Mouse (Mus musculus) forebrain, embryonic 13.5 days (tissue): ENCODE data around the gene Tspan9. TPM values are rescaled to one million over a fixed set of nuclear protein-coding genes. Genes with fewer than 3 reads are reported as not detected.

Source experiments
- ATAC-seq: fragments of 200-750 bp; cut with Nextera tagmentation; 2 replicates; pipeline ENCODE4 v1.8.0; 2017
- H3K27ac ChIP-seq: fragments of 300-500 bp; sonication (generic); 2 replicates; pipeline ENCODE4 v1.5.1; 2015; ENCODE audit warnings: inconsistent platforms, mild to moderate bottlenecking, moderate library complexity
- H3K27me3 ChIP-seq: fragments of 300-500 bp; sonication (generic); 2 replicates; pipeline ENCODE4 v1.6.1; 2015; ENCODE audit warnings: mild to moderate bottlenecking, inconsistent platforms
- H3K36me3 ChIP-seq: fragments of 300-500 bp; sonication (generic); 2 replicates; pipeline ENCODE4 v1.6.1; 2015; ENCODE audit warnings: mild to moderate bottlenecking, inconsistent platforms; ENCODE audit not compliant: poor library complexity, severe bottlenecking
- H3K4me1 ChIP-seq: fragments of 300-500 bp; sonication (generic); 2 replicates; pipeline ENCODE4 v1.6.1; 2015; ENCODE audit warnings: inconsistent platforms
- H3K4me2 ChIP-seq: fragments of 300-500 bp; sonication (generic); 2 replicates; pipeline ENCODE4 v1.6.1; 2015; ENCODE audit warnings: inconsistent platforms, mild to moderate bottlenecking, moderate library complexity
- H3K4me3 ChIP-seq: fragments of 300-500 bp; sonication (generic); 2 replicates; pipeline ENCODE4 v1.5.1; 2015; ENCODE audit warnings: mild to moderate bottlenecking, inconsistent platforms
- H3K9ac ChIP-seq: fragments of 300-500 bp; sonication (generic); 2 replicates; pipeline ENCODE4 v1.6.1; 2015; ENCODE audit warnings: mild to moderate bottlenecking, inconsistent platforms
- H3K9me3 ChIP-seq: fragments of 300-500 bp; sonication (generic); replicated peaks from 2 replicates; pipeline ENCODE4 v1.6.1; 2016; ENCODE audit warnings: inconsistent platforms
- WGBS: fragments of 180-500 bp; shearing (Covaris S2); methylation state at CpG from one replicate; pipeline ENCODE4 v1.1.7; 2015; 5-methylcytosine and 5-hydroxymethylcytosine counted together
- polyA plus RNA-seq: library from polyadenylated mRNA; unstranded; fragments of >200 nt; fragmentation: Nextera tagmentation; extraction: Ambion mirVana; gene quantifications from 2 replicates; pipeline ENCODE4 v1.2.1, GENCODE M21; 2015

Gene Tspan9
- polyA plus RNA-seq, 1 experiment from 2014 or later = 20.6 TPM

DNA sequence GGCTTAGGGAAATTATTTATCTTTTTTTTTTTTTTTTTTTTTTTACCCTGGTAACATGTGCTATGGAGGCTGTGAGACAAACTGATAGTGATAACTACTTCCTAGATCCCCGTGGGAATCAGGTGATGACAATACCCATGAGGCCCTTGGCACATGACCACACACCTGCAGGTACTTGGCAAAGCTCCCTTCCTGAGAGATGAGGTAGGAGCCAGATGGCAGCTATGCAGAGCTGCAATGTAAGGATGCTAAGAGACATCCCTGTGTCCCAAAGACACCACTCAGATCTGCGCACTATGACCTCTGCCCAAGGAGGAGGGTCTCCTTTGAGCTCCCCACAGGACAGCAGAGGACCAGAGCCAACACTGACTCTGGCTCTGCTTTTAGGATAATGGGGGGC, 144.3 kb downstream of the Tspan9 start:
- Histone ChIP-seq H3K36me3 (no peaks in the 10 kb centered on the region), H3K4me2 (no peak overlapping the region), H3K9me3 (no peaks in the 10 kb centered on the region)

DNA sequence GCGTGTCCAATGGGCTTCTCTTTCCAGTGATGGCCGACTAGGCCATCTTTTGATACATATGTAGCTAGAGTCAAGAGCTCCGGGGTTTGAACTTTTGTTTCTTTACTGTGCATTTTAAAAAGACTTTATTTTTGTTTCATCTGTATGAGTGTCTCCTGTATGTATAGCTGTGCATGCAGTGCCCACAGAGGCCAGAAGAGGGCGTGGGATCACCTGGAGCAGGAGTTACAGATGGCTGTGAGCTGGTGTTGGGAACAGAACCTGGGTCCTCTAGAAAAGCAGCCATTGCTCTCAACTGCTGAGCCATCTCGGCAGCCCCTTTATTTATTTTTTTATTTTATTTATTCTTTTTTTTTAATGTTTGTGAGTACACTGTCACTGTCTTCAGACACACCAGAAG, 146.5 kb downstream of the Tspan9 start:
- ATAC-seq = no peak
- Histone ChIP-seq H3K9me3 (no peaks in the 10 kb centered on the region), H3K4me3 (no peak overlapping the region), H3K27me3 (no peaks in the 10 kb centered on the region), H3K4me1 (peaks cover 8% of the 10 kb centered on the region; the same call in 1 of the 2 replicates), H3K36me3 (no peaks in the 10 kb centered on the region), H3K4me2 (no peak overlapping the region), H3K27ac (no peak overlapping the region), H3K9ac (no peak overlapping the region)
- 82% methylated on average over 5 of the region's 5 CpGs for WGBS

More for the DNA sequence above, 144.3 kb downstream of the Tspan9 start:
- Histone ChIP-seq H3K27me3 (no peaks in the 10 kb centered on the region), H3K4me3 (no peak overlapping the region), H3K27ac (no peak overlapping the region), H3K9ac (no peak overlapping the region), H3K4me1 (peaks cover 12% of the 10 kb centered on the region; the same call in 1 of the 2 replicates)
- WGBS = 82% methylated on average over 2 of the region's 2 CpGs
- no peak for ATAC-seq

DNA sequence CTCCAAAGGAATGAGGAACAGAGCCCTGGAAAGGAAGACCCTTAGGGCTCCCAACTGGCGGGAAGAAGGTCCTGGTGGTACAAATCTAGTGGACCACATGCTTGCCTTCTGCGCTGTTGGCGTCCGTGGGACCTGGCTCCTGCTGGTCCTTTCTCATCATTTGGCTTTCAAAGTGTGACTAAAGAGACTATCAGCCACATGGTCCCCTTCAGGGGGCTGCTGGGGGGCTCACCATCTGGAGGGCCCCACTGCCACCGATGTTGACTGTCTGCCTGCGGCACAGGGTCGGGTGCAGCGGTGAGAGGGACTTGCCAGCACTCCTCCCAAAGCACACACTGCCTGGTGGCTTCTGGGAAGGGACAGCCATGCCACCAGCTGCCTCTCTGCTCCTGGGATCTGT, 150.4 kb downstream of the Tspan9 start:
- H3K27ac ChIP-seq = no peak overlapping the region
- WGBS = 90% methylated on average over 8 of the region's 8 CpGs
- H3K4me1 ChIP-seq = peaks cover 14% of the 10 kb centered on the region
- no peak overlapping the region for H3K4me3 ChIP-seq
- no peaks in the 10 kb centered on the region for H3K36me3 ChIP-seq
- H3K9me3 ChIP-seq = no peaks in the 10 kb centered on the region
- no peak overlapping the region for H3K4me2 ChIP-seq
- no peak for ATAC-seq
- no peak overlapping the region for H3K9ac ChIP-seq
- H3K27me3 ChIP-seq = no peaks in the 10 kb centered on the region

DNA sequence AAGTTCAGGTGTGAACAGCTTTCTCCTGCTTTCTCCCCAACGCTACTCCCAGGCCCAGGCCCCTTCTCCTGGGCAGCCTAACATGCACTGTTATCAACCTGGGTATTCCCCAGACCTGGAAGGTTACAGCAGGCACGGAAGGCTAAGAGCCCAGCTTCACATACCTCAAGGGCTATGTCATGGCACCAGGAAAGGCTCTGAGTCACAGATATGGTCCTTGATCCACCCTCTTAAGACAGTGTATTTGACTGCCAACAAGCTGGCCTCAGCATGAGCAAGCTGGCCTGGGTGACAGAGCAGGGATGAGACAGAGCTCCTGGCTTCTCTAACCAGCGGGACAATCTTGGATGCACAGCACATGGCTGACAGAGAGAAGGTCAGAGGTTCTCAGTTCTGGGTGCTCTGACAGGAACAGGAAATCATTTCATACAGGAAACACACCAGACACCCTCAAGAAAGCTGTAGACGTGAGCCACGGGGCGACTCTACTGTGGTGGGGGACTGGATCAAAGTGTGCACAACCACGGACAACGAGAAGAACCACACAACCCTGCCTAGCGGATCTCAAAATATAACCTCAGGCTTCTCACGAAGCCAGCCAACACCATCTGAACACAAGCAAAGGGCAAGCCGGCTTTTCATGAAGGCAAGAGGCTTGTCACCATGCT, 151.8 kb downstream of the Tspan9 start:
- no peaks in the 10 kb centered on the region for H3K27me3 ChIP-seq

DNA sequence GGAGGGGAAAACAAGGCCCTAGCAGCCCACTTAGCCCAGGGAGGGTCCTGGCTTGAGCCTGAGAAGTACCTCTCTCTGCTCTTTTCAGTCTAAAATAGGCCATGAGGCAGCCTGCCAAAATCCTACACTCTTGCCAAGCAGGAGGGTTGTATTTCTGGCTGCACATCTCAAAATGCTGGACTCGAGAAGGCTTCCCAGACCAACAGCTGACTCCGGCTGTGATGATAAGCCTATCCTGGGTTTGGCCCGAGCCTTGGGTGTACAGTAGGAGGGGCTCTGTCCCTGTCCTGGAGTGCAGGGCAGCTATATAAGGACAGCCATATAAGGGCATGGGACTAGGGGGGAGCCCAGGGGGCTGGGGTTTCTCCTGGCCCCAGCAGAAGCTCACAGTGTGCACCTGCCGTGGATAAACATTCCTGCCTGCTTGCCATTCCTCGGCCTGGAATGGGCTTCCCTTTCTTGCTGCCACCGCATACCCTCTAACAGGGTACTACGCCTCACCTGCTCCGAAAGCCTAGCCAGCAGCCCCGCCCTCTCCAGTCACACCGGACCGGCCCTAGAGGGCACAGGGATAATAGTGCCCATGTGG, 153.7 kb downstream of the Tspan9 start:
- WGBS = 68% methylated on average over 11 of the region's 11 CpGs
- Histone ChIP-seq H3K4me3 (no peak overlapping the region), H3K4me1 (peaks cover 14% of the 10 kb centered on the region), H3K27me3 (no peaks in the 10 kb centered on the region), H3K27ac (0 out of 2 replicates have a peak overlapping the region, but pooled peaks have one; percentile 25), H3K36me3 (no peaks in the 10 kb centered on the region), H3K9ac (no peak overlapping the region), H3K4me2 (no peak overlapping the region), H3K9me3 (no peaks in the 10 kb centered on the region)
- peak; percentile 23; the same call in 1 of the 2 replicates for ATAC-seq

More for the DNA sequence above, 151.8 kb downstream of the Tspan9 start:
- Histone ChIP-seq H3K36me3 (no peaks in the 10 kb centered on the region), H3K4me3 (no peak overlapping the region), H3K4me2 (no peak overlapping the region), H3K9me3 (no peaks in the 10 kb centered on the region), H3K4me1 (peaks cover 14% of the 10 kb centered on the region), H3K9ac (no peak overlapping the region), H3K27ac (no peak overlapping the region)
- WGBS = 92% methylated on average over 11 of the region's 11 CpGs
- ATAC-seq = no peak

DNA sequence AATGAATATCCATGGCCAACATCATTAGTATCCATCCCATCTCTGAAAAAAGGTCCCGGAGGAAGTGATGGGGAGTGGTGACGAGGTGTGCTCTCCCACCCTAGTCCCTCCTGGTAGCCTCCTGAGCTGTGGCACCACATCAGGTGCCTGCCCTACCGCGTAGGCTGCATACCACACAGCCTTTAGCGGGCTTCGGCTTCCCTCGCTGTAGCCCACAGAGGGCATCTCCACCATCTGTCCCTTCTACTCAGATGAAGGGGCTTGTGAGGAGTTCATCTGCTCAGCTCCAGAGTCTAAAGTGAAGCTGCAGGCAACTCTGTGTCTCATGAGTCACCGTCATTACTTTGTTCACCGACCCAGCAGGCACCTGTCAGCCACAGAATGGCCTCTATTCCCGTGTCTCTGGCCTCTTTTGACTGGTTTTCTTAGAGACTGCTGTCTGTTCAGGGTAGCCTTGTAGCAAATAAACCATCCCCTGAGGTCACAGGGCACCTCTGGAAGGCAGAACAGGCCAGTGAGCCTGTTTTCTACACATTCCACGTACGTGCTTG, 154.4 kb downstream of the Tspan9 start:
- H3K4me3 ChIP-seq = no peak overlapping the region
- no peak overlapping the region for H3K27ac ChIP-seq
- H3K4me2 ChIP-seq = no peak overlapping the region
- H3K9me3 ChIP-seq = no peaks in the 10 kb centered on the region
- 79% methylated on average over 12 of the region's 12 CpGs for WGBS
- 0 out of 2 replicates have a peak, but pooled peaks have one; percentile 1 for ATAC-seq
- H3K9ac ChIP-seq = no peak overlapping the region
- peaks cover 14% of the 10 kb centered on the region for H3K4me1 ChIP-seq
- no peaks in the 10 kb centered on the region for H3K27me3 ChIP-seq
- no peaks in the 10 kb centered on the region for H3K36me3 ChIP-seq

DNA sequence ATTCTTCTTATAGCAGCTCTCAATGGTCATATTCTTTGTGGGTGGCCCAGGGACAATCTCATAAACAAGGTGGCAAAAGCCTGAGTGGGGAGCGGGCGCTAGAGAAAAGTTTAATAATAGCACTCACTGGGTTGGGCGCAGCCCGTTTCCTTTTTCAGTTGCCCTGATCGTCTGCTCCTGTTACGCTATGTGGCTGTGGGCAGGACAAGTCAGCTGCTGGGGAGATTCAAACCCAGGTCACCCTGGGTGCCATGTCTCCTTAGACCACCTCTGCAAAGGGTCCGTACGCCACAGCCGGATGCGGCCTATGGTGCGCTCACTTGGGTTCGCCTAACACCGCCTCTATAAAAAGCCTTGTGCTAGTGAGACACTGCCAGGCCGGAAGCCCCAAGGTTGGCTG, 156.0 kb downstream of the Tspan9 start:
- no peak for ATAC-seq
- Histone ChIP-seq H3K4me3 (no peak overlapping the region), H3K4me1 (peaks cover 14% of the 10 kb centered on the region), H3K36me3 (no peaks in the 10 kb centered on the region), H3K9ac (no peak overlapping the region), H3K4me2 (no peak overlapping the region), H3K27ac (no peak overlapping the region), H3K9me3 (no peaks in the 10 kb centered on the region), H3K27me3 (no peaks in the 10 kb centered on the region)
- 93% methylated on average over 14 of the region's 14 CpGs for WGBS

DNA sequence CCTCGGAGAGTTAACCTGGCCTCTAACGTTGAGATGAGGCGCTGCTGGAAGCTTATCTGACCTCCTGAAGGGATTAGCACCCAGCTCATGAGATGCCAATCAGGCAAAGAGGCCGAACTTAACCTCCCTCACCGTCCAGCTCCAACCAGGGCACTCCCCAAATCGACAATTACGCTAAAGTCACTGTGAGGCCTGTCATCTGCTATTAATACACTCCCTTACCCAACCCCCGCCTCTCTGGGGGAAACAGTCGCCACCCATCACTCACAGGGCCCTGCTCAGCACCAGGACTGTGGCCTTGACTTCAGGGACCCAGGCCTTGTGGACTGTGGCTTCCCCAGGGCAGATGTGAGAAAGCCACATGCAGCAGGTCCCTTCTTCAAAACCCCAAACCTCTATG, 157.0 kb downstream of the Tspan9 start:
- H3K9me3 ChIP-seq = no peaks in the 10 kb centered on the region
- H3K4me2 ChIP-seq = no peak overlapping the region
- WGBS = 69% methylated on average over 9 of the region's 9 CpGs

DNA sequence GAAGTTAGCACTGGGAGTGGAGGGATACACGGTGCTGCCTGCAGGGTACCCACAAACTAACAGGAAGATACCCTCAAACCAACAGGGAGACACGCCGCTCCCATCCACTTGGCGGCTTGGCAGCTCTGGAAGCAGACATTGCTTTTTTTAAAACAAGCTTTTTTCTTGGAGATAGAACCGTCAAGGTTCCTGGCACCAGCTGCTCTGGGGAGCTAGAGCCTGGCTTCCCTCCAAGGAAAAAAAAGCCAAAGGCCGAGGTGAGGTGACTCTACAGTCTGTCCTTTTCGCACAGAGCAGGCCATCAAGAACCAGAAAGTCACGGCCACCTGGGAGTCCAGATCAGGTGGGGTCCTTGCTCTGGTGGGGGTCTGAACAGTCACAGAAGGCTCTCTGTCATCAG, 162.2 kb downstream of the Tspan9 start:
- Histone ChIP-seq H3K4me1 (peaks cover 12% of the 10 kb centered on the region), H3K9me3 (no peaks in the 10 kb centered on the region), H3K27me3 (no peaks in the 10 kb centered on the region), H3K9ac (no peak overlapping the region), H3K4me2 (no peak overlapping the region), H3K36me3 (no peaks in the 10 kb centered on the region), H3K27ac (no peak overlapping the region), H3K4me3 (no peak overlapping the region)
- 69% methylated on average over 8 of the region's 8 CpGs for WGBS
- no peak for ATAC-seq

More for the DNA sequence above, 157.0 kb downstream of the Tspan9 start:
- Histone ChIP-seq H3K27me3 (no peaks in the 10 kb centered on the region), H3K9ac (no peak overlapping the region), H3K4me3 (no peak overlapping the region), H3K27ac (no peak overlapping the region), H3K36me3 (no peaks in the 10 kb centered on the region), H3K4me1 (peaks cover 15% of the 10 kb centered on the region)
- ATAC-seq = no peak

DNA sequence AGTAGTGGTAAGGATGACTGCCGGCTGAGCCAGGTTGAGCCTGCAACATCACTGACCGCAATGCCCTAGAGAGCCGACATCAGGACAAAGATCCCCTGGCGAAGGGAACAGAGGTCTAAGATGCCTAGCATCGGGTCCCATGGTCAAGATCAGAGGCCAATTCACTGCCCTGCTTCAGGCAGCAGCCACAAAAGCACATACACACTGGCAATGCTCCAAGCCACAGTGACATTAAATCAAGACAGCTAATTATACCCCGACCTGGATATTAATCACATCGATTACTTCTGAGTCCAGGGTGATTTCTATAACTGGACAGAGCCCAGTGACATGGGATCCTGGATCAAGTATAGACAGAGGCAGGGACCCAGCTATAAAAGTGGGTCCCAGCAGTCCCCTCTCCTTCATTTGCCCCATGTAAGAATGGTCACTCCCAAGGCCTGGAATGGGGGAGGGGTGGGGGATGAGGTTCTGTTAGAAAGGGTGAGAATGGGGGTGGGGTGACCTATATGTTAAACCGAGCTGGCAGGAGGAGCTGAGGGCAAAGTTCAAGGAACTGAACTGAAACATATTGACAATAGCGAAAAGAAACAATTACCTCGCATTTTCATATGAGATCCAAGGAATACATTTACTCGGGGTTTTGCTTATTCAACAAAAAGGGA, 162.9 kb downstream of the Tspan9 start:
- 68% methylated on average over 11 of the region's 11 CpGs for WGBS

DNA sequence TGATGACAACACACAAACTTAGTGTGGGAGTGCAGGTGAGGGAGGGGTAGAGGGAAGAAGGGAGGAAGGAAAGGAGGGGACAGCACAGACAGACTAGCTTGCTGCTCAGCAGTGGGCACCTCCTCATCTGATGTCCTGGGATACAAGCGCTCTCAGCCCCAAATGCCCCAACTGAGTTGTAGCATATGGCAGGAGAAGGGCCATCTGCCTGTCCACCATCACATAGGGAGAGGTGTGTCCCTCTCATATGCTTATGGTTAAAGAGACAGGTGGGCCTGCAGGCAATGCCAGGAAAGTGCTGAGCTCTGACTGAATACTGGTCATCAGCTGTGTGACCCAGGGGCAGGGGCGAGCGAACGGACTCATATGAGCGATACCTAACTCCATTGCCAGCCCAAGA, 163.6 kb downstream of the Tspan9 start:
- Histone ChIP-seq H3K9me3 (no peaks in the 10 kb centered on the region), H3K27me3 (no peaks in the 10 kb centered on the region), H3K4me1 (peaks cover 12% of the 10 kb centered on the region), H3K27ac (no peak overlapping the region), H3K4me3 (no peak overlapping the region), H3K36me3 (no peaks in the 10 kb centered on the region), H3K9ac (no peak overlapping the region), H3K4me2 (no peak overlapping the region)
- over 99% methylated on average over 5 of the region's 5 CpGs for WGBS
- ATAC-seq = no peak

More for the DNA sequence above, 162.9 kb downstream of the Tspan9 start:
- no peak overlapping the region for H3K9ac ChIP-seq
- no peak for ATAC-seq
- H3K36me3 ChIP-seq = no peaks in the 10 kb centered on the region
- no peak overlapping the region for H3K4me2 ChIP-seq
- H3K27me3 ChIP-seq = no peaks in the 10 kb centered on the region
- no peaks in the 10 kb centered on the region for H3K9me3 ChIP-seq
- no peak overlapping the region for H3K27ac ChIP-seq
- H3K4me3 ChIP-seq = no peak overlapping the region
- peaks cover 12% of the 10 kb centered on the region for H3K4me1 ChIP-seq

DNA sequence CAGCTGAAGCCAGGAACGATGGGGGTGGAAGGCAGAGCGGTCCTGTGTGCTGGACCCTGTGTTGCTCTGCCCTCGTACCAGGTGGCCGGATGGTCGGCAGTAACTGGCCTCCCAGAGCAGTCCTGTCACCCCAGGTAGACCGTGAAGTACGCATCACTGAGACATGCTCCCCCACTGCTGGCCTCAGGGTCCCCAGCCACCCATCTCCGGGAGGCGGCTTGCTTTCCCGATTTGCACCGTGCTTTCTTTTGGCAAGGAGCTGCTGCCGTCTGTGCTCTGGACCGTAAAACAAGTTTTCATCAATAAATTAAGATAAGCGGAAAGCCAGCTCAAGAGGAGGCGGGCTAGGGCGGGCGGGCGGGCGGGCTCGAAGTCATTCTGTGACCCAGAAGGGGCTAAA, 164.5 kb downstream of the Tspan9 start:
- Histone ChIP-seq H3K36me3 (no peaks in the 10 kb centered on the region), H3K4me3 (no peak overlapping the region), H3K27ac (no peak overlapping the region), H3K4me2 (no peak overlapping the region), H3K9me3 (no peaks in the 10 kb centered on the region), H3K9ac (no peak overlapping the region), H3K27me3 (no peaks in the 10 kb centered on the region), H3K4me1 (peaks cover 12% of the 10 kb centered on the region)
- ATAC-seq = no peak
- 61% methylated on average over 20 of the region's 20 CpGs for WGBS
